Mouse (Mus musculus) lung, postnatal 0 days (tissue): ENCODE data around the gene Igf2bp1. TPM values are rescaled to one million over a fixed set of nuclear protein-coding genes. Genes with fewer than 3 reads are reported as not detected.
"Not testable (repeated sequence)": the region's sequence is repeated elsewhere in the genome, so short reads cannot be mapped to it uniquely, and the experiment has no call there.

Experiments
- ATAC-seq: fragments of 200-750 bp; cut with Nextera tagmentation; 2 replicates; pipeline ENCODE4 v1.8.0; 2017; ENCODE audit warnings: moderate library complexity
- DNase-seq: peaks from one replicate; pipeline ENCODE4 v3.0.0-alpha.2; 2016; ENCODE audit warnings: low spot score
- H3K27ac ChIP-seq: fragments of 300-500 bp; sonication (generic); 2 replicates; pipeline ENCODE4 v1.5.1; 2014; ENCODE audit warnings: antibody characterized with exemption, mild to moderate bottlenecking, low read length, mixed read lengths
- H3K27me3 ChIP-seq: fragments of 300-500 bp; sonication (generic); replicated peaks from 2 replicates; pipeline ENCODE4 v1.6.1; 2014; ENCODE audit warnings: low read length, mixed read lengths; ENCODE audit not compliant: insufficient read depth
- H3K36me3 ChIP-seq: fragments of 300-500 bp; sonication (generic); 2 replicates; pipeline ENCODE4 v1.6.1; 2014; ENCODE audit warnings: low read length, mixed read lengths; ENCODE audit not compliant: insufficient read depth
- H3K4me1 ChIP-seq: fragments of 300-500 bp; sonication (generic); 2 replicates; pipeline ENCODE4 v1.6.1; 2014; ENCODE audit warnings: antibody characterized with exemption, low read depth, low read length, mixed read lengths; ENCODE audit not compliant: insufficient read depth
- H3K4me2 ChIP-seq: fragments of 300-500 bp; sonication (generic); replicated peaks from 2 replicates; pipeline ENCODE4 v1.6.1; 2014; ENCODE audit warnings: low read depth, mild to moderate bottlenecking, low read length, moderate library complexity, mixed read lengths
- H3K4me3 ChIP-seq: fragments of 300-500 bp; sonication (generic); 2 replicates; pipeline ENCODE4 v1.5.1; 2014; ENCODE audit warnings: low read depth, low read length
- H3K9ac ChIP-seq: fragments of 300-500 bp; sonication (generic); replicated peaks from 2 replicates; pipeline ENCODE4 v1.6.1; 2014; ENCODE audit warnings: low read depth, mild to moderate bottlenecking
- H3K9me3 ChIP-seq: fragments of 300-500 bp; sonication (generic); 2 replicates; pipeline ENCODE4 v1.6.1; 2016; ENCODE audit warnings: low read length, mixed read lengths
- CTCF ChIP-seq: IDR thresholded peaks from 2 replicates; pipeline ENCODE4 v1.5.1; 2016; ENCODE audit warnings: antibody characterized with exemption, mild to moderate bottlenecking
- EP300 ChIP-seq: IDR thresholded peaks from 2 replicates; pipeline ENCODE4 v1.6.1; 2016; ENCODE audit warnings: antibody characterized with exemption, mild to moderate bottlenecking, control low read depth
- WGBS: fragments of 180-500 bp; shearing (Covaris S2); extraction: QIAGEN DNeasy Blood & Tissue Kit; methylation state at CpG from one replicate; pipeline ENCODE4 v1.1.7; 2014; 5-methylcytosine and 5-hydroxymethylcytosine counted together
- polyA plus RNA-seq: library from polyadenylated mRNA; unstranded; fragments of >200 nt; fragmentation: Nextera tagmentation; extraction: Ambion mirVana; gene quantifications from 2 replicates; pipeline ENCODE4 v1.2.1, GENCODE M21; 2015

The Igf2bp1 gene
- polyA plus RNA-seq, 1 experiment from 2014 or later = 4.3 TPM

DNA sequence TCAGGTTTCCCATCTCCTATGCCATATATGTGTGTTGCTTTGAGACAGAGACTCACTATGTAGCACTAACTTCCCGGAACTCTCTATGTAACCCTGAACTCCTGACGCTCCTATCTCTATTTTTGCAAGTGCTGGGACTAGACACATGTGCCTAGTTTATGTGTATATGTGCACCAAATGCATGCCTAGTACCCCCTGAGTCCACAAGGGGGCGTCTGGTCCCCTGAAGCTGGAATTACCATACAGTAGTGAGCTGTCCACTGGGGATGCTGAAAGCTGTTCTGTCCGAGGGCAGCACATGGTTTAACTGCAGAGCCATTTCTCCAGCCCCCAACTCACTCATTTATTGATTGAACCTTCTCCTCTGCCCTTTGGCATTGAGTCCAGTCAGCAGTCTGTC, 79.3 kb downstream of the Igf2bp1 start:
- Histone ChIP-seq H3K9me3 (0 out of 2 replicates have a peak, but pooled peaks cover 7% of the 10 kb centered on the region), H3K9ac (no peak overlapping the region), H3K36me3 (no peaks in the 10 kb centered on the region), H3K4me2 (no peak overlapping the region), H3K27me3 (no peaks in the 10 kb centered on the region), H3K4me3 (no peak overlapping the region), H3K27ac (no peak overlapping the region), H3K4me1 (no peaks in the 10 kb centered on the region)
- WGBS = 76% methylated on average over 4 of the region's 4 CpGs
- ATAC-seq = no peak
- no peak for DNase-seq
- TF ChIP-seq EP300 = no peak
- TF ChIP-seq CTCF = peak; percentile 22; the same call in 1 of the 2 replicates

DNA sequence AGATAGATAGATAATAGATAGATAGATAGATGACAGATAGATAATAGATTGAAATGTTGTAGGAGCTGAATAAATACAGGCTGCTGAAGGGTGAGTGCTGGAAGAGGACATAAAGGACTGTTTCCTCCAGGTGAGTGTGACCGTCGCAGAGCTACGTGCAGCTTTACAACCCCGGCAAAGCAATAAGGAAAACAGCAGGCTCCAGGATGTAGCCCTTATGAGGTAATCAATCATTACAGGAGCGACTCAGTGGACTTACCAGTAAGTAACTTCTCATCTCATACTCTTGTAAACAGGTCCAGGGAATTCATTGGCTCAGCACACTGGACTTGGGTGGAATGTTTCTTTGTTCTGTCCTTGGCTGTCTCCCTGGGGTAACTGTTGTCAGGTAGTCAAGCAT, 79.8 kb downstream of the Igf2bp1 start:
- Histone ChIP-seq H3K36me3 (no peaks in the 10 kb centered on the region), H3K27me3 (no peaks in the 10 kb centered on the region), H3K9ac (no peak overlapping the region), H3K9me3 (0 out of 2 replicates have a peak, but pooled peaks cover 7% of the 10 kb centered on the region), H3K4me1 (no peaks in the 10 kb centered on the region), H3K4me2 (no peak overlapping the region), H3K4me3 (no peak overlapping the region), H3K27ac (no peak overlapping the region)
- ATAC-seq = no peak
- WGBS = 86% methylated on average over 5 of the region's 5 CpGs
- no peak for TF ChIP-seq EP300
- no peak for TF ChIP-seq CTCF
- no peak for DNase-seq

DNA sequence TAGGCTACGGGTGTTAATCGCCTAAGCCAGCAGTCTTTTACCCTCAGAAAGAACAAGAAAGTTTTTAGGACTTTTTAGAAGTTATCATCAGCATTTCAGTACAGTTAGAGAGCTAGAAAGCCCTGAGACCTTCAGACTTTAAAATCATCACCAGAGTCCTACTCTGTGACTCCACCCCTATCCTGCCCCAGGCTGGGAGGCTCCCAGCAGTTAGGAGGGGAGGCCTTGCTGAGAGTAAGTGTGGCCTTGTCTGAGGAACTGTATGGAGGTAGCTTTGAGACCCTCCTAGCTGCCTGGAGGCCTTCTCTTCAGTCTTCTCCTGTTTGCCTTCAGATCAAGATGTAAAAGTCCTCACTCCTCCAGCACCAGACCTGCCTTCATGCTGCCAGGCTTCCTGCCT, 81.5 kb downstream of the Igf2bp1 start:
- no peak for TF ChIP-seq EP300

DNA sequence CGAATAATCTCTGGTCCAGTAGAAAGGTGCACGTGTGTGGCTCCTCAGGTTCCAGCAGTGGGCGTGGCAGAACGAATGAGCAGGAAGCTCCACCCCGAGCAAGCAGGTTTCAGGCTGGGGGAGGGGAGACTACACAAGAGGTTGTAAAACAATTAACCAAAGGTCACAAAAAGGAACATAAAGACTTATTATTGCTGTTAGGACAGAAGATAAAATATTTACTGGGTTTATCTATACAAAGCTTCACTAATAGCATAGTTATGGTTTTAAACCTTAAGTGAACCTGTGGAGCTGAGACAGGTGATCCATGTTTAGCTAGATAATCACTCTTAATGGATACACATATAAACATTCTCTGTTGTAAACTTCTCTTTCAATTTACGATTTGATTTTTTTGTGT, 82.3 kb downstream of the Igf2bp1 start:
- H3K27ac ChIP-seq, H3K4me3 ChIP-seq, H3K9me3 ChIP-seq, H3K27me3 ChIP-seq, DNase-seq, ATAC-seq, H3K36me3 ChIP-seq, H3K4me1 ChIP-seq, H3K9ac ChIP-seq, H3K4me2 ChIP-seq: not testable (repeated sequence)
- 5% methylated on average over 3 of the region's 6 CpGs for WGBS

More for the DNA sequence above, 81.5 kb downstream of the Igf2bp1 start:
- Histone ChIP-seq H3K27ac (no peak overlapping the region), H3K4me3 (no peak overlapping the region), H3K36me3 (no peaks in the 10 kb centered on the region), H3K9ac (no peak overlapping the region), H3K4me2 (no peak overlapping the region), H3K9me3 (0 out of 2 replicates have a peak, but pooled peaks cover 7% of the 10 kb centered on the region), H3K27me3 (no peaks in the 10 kb centered on the region), H3K4me1 (no peaks in the 10 kb centered on the region)
- DNase-seq (no peak), ATAC-seq (no peak)
- 33% methylated on average over 2 of the region's 2 CpGs for WGBS

DNA sequence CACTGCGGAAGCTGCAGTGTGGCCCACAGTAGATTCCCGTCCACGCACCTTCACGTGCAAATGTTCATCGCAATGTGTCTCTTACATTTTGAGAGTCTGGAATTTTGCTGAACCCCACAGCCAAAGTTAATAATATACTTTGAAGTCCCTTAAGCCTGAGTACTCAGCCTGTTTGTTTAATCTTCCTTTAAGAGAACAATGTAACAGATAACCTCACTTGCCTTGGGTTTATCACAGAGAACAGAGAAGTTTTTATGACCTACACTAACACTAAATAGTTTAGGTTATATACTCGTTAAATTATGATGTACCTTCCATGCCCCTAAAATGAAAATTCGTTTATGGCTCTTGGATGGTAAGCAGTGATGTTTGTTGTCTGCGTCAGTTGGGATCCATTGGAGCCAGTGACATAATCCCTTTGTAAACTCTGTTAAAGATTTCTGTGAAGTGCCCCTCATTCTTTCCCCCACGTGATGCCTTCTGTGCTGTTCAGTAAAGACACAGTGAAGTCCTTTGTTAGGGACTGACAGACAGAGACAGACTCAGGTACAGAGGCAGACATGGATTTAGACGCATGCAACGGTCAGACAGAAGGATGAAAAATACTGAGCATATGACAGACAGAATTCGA, 83.6 kb downstream of the Igf2bp1 start:
- Histone ChIP-seq H3K4me2 (no peak overlapping the region), H3K9me3 (0 out of 2 replicates have a peak, but pooled peaks cover under 1% of the 10 kb centered on the region), H3K27me3 (no peaks in the 10 kb centered on the region), H3K27ac (no peak overlapping the region), H3K9ac (no peak overlapping the region), H3K4me3 (no peak overlapping the region), H3K4me1 (no peaks in the 10 kb centered on the region), H3K36me3 (no peaks in the 10 kb centered on the region)
- WGBS = 38% methylated on average over 12 of the region's 12 CpGs
- DNase-seq (no peak), ATAC-seq (no peak)
- TF ChIP-seq EP300 (no peak), CTCF (no peak)

DNA sequence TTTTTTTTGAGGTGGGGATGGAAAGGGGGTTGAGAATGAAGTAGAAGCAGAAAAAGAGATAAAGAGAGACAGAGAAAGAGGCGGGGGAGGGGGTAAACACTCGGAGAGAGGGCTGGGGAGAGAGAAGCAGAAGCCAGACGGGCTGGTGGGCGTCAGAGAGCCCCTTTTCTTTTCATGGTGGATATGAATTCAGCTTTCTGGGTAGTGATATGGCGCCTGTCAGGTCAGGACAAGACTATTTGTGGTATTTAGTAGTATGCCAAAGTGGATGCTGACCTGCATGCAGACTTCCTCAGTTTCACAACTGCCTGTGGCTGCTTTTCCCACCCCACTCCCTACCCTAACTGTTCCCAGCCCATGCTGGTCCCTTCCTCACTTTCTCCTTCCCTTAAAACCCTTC, 89.3 kb downstream of the Igf2bp1 start:
- Histone ChIP-seq H3K27ac (no peak overlapping the region), H3K4me1 (no peaks in the 10 kb centered on the region), H3K4me2 (no peak overlapping the region), H3K27me3 (peaks cover 22% of the 10 kb centered on the region), H3K9ac (no peak overlapping the region), H3K36me3 (no peaks in the 10 kb centered on the region), H3K4me3 (no peak overlapping the region), H3K9me3 (no peaks in the 10 kb centered on the region)
- DNase-seq (no peak), ATAC-seq (no peak)
- TF ChIP-seq CTCF (no peak), EP300 (no peak)
- 18% methylated on average over 5 of the region's 5 CpGs for WGBS
